Mouse (Mus musculus) spleen, adult 2 months (tissue): ENCODE results near the gene Kifc3. TPM values are rescaled to one million over a fixed set of nuclear protein-coding genes. Genes with fewer than 3 reads are reported as not detected.

Source experiments
- DNase-seq, 2 experiments: peaks; one replicate each; pipeline versions ENCODE4 v3.0.0 to v3.0.0-alpha.2; 2012 to 2021; ENCODE audit warnings: low spot score in 2 of 2, low read depth in 1 of 2
- H3K27ac ChIP-seq: fragments of 200-500 bp; 2 replicates; pipeline ENCODE4 v1.5.1; 2012; ENCODE audit warnings: low read length, inconsistent platforms; ENCODE audit not compliant: insufficient read depth
- H3K27me3 ChIP-seq: fragments of 200-500 bp; 2 replicates; pipeline ENCODE4 v1.6.1; 2012; ENCODE audit warnings: mild to moderate bottlenecking, moderate library complexity, low read length, inconsistent platforms; ENCODE audit not compliant: control insufficient read depth, insufficient read depth
- H3K36me3 ChIP-seq: fragments of 200-500 bp; 2 replicates; pipeline ENCODE4 v1.6.1; 2012; ENCODE audit warnings: mild to moderate bottlenecking, low read length, inconsistent platforms; ENCODE audit not compliant: control insufficient read depth, insufficient read depth
- H3K4me1 ChIP-seq: fragments of 200-500 bp; 2 replicates; pipeline ENCODE4 v1.6.1; 2011; ENCODE audit warnings: inconsistent platforms; ENCODE audit not compliant: control insufficient read depth, insufficient read depth, insufficient read length
- H3K4me3 ChIP-seq: fragments of 200-500 bp; 2 replicates; pipeline ENCODE4 v1.5.1; 2011; ENCODE audit warnings: mild to moderate bottlenecking, inconsistent platforms; ENCODE audit not compliant: insufficient read depth, insufficient read length; ENCODE audit errors: extremely low read depth
- CTCF ChIP-seq: fragments of 200-500 bp; IDR thresholded peaks from 2 replicates; pipeline ENCODE4 v1.5.1; 2011; ENCODE audit warnings: mild to moderate bottlenecking, inconsistent platforms; ENCODE audit not compliant: insufficient read depth, insufficient read length, insufficient replicate concordance; ENCODE audit errors: extremely low read depth
- POLR2A ChIP-seq: fragments of 200-500 bp; IDR thresholded peaks from 2 replicates; pipeline ENCODE4 v1.6.1; 2011; ENCODE audit warnings: low read depth, low read length, inconsistent platforms
- WGBS: fragments of 180-500 bp; shearing (Covaris S2); methylation state at CpG from one replicate; pipeline ENCODE4 v1.1.7; 2018; 5-methylcytosine and 5-hydroxymethylcytosine counted together
- polyA plus RNA-seq: library from polyadenylated mRNA; depleted of rRNA; stranded (reverse); fragments of >200 nt; gene quantifications from 2 replicates; pipeline ENCODE4 v1.2.3, GENCODE M21; 2012

Kifc3 gene
- polyA plus RNA-seq, 1 experiment: 9.8 TPM

GRCm38 (mm10) chr8:95162785-95163184, 39.8 kb downstream of the Kifc3 start:
- Histone ChIP-seq H3K4me1 (no peaks in the 10 kb centered on the region), H3K27ac (no peak overlapping the region), H3K27me3 (no peaks in the 10 kb centered on the region), H3K36me3 (no peaks in the 10 kb centered on the region), H3K4me3 (no peak overlapping the region)
- 67% methylated on average over 6 of the region's 6 CpGs for WGBS
- no peak for DNase-seq
- no peak for TF ChIP-seq CTCF
- TF ChIP-seq POLR2A: no peak

DNA sequence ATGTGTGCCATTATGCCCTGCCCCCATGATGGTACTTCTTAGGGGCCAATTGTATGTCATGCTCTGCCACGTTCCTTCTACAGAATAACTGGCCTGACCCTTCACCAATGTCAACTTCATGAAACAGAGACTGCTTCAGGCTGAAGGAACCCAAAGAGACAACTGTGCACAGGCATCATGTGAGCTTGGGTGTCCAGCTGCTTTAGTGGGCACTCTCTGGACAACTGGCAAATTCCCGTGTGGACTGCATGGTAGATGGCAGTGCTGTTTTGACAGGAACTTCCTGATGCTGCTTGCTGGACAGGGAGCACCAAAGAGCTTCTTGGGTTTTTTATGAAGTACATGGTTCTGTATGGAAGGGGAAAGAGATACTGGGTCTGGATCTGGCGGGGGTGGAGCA, 43.3 kb downstream of the Kifc3 start:
- no peak overlapping the region for H3K4me3 ChIP-seq

DNA sequence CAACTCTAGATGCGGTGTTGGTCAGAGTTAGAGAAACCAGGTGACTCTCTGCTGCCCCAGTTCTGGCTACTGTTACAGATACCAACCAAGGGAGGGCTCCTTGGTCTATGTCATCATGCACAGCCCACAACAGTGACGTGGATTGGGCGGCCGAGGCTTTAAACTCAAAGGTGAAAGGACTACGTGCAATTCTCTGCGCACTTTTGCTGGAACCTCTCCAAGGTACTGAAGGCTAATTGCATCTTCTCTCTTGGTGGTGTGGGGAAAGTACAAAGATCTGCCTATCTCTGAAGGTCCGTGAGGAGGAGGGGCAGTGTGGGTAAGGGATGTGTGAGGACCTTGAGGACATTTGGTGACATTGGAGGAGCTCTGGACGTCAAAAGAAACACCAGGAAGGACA, 44.0 kb downstream of the Kifc3 start:
- Histone ChIP-seq H3K4me3 (no peak overlapping the region), H3K27me3 (no peaks in the 10 kb centered on the region), H3K36me3 (no peaks in the 10 kb centered on the region), H3K27ac (no peak overlapping the region), H3K4me1 (peaks cover under 1% of the 10 kb centered on the region; the same call in 1 of the 2 replicates)
- TF ChIP-seq CTCF (no peak), POLR2A (no peak)
- DNase-seq: no peak
- 85% methylated on average over 8 of the region's 8 CpGs for WGBS

More for the DNA sequence above, 43.3 kb downstream of the Kifc3 start:
- no peaks in the 10 kb centered on the region for H3K27me3 ChIP-seq
- H3K36me3 ChIP-seq: no peaks in the 10 kb centered on the region
- no peaks in the 10 kb centered on the region for H3K4me1 ChIP-seq
- 79% methylated on average over 3 of the region's 3 CpGs for WGBS
- no peak for TF ChIP-seq CTCF
- TF ChIP-seq POLR2A: no peak
- H3K27ac ChIP-seq: no peak overlapping the region
- DNase-seq: no peak

- no peaks in the 10 kb centered on the region for H3K27me3 ChIP-seq
- peaks cover 3% of the 10 kb centered on the region; the same call in 1 of the 2 replicates for H3K4me1 ChIP-seq
- no peak for DNase-seq
- H3K4me3 ChIP-seq: no peak overlapping the region
- TF ChIP-seq CTCF: no peak
- no peak for TF ChIP-seq POLR2A
- H3K36me3 ChIP-seq: no peaks in the 10 kb centered on the region
- H3K27ac ChIP-seq: no peak overlapping the region
- 71% methylated on average over 3 of the region's 3 CpGs for WGBS
Measured at GRCm38 (mm10) chr8:95157145-95157544, 45.5 kb downstream of the Kifc3 start.

DNA sequence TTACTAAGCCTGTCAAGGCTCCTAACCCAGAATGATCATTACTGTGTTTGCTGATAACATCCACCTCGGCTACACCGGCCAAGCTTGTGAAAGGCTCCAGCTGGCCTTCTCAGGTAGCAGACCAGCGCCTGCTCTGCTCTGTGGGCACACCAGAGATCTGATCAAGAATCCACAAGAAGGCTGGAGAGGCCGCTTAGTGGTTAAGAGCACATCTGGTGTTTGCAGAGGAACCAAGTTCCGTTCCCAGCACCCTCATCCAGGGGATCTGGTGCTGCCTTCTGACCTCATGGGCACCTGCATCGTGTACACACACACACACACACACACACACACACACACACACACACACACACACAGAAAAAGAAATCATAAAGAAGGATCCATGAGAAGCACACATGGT, 46.5 kb downstream of the Kifc3 start:
- 62% methylated on average over 6 of the region's 6 CpGs for WGBS
- H3K27ac ChIP-seq: no peak overlapping the region

GRCm38 (mm10) chr8:95155361-95155760, 47.3 kb downstream of the Kifc3 start:
- DNase-seq: no peak
- Histone ChIP-seq H3K27me3 (no peaks in the 10 kb centered on the region), H3K4me3 (no peak overlapping the region), H3K27ac (no peak overlapping the region), H3K36me3 (no peaks in the 10 kb centered on the region), H3K4me1 (peaks cover 3% of the 10 kb centered on the region; the same call in 1 of the 2 replicates)
- no peak for TF ChIP-seq POLR2A
- TF ChIP-seq CTCF: no peak
- 87% methylated on average over 5 of the region's 5 CpGs for WGBS

More for the DNA sequence above, 46.5 kb downstream of the Kifc3 start:
- H3K27me3 ChIP-seq: no peaks in the 10 kb centered on the region
- H3K4me3 ChIP-seq: no peak overlapping the region
- H3K4me1 ChIP-seq: peaks cover 3% of the 10 kb centered on the region; the same call in 1 of the 2 replicates
- no peaks in the 10 kb centered on the region for H3K36me3 ChIP-seq
- TF ChIP-seq CTCF: no peak
- no peak for DNase-seq

DNA sequence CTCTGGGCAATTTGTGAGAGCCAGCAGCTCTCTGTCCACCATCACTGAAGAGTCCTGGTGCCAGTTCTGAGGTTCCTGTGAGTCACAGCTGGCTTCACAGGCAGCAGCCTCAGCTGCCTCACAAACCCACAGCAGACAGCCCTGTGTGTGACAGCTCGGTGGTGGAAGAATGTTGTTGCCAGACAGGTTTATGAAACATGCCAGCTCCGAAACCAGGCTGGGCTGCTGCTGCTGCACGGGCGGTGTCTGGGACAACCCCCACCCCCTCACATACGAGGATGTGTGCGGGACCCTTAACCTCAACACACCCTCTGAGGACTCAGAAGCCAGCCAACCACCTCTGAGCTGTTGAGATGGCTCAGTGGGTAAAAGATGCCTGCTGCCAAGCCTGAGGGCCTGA, 48.0 kb downstream of the Kifc3 start:
- WGBS: 66% methylated on average over 6 of the region's 6 CpGs

More for the DNA sequence above, 48.0 kb downstream of the Kifc3 start:
- TF ChIP-seq POLR2A (no peak), CTCF (no peak)
- Histone ChIP-seq H3K27ac (no peak overlapping the region), H3K4me1 (peaks cover 3% of the 10 kb centered on the region; the same call in 1 of the 2 replicates), H3K4me3 (no peak overlapping the region), H3K36me3 (no peaks in the 10 kb centered on the region), H3K27me3 (no peaks in the 10 kb centered on the region)
- DNase-seq: no peak
